Mouse (Mus musculus) myocyte (in vitro differentiated cells): ENCODE results near the gene Rims3.

Source experiments
- CEBPB ChIP-seq: IDR thresholded peaks from 2 replicates; pipeline ENCODE4 v1.6.1; 2011; ENCODE audit warnings: mild to moderate bottlenecking, moderate library complexity; ENCODE audit not compliant: poor library complexity, insufficient read depth, severe bottlenecking
- E2F4 ChIP-seq: IDR thresholded peaks from one replicate; pipeline ENCODE4 v1.6.1; 2011; ENCODE audit warnings: mild to moderate bottlenecking, control low read depth, moderate library complexity; ENCODE audit not compliant: insufficient read depth
- MAX ChIP-seq: IDR thresholded peaks from one replicate; pipeline ENCODE4 v1.6.1; 2011; ENCODE audit warnings: low read depth, mild to moderate bottlenecking, control low read depth
- POLR2A ChIP-seq: IDR thresholded peaks from one replicate; pipeline ENCODE4 v1.6.1; 2011; ENCODE audit warnings: low read depth, mild to moderate bottlenecking, control low read depth, moderate library complexity; ENCODE audit not compliant: insufficient read length
- POLR2AphosphoS2 ChIP-seq: IDR thresholded peaks from one replicate; pipeline ENCODE4 v1.6.1; 2011; ENCODE audit warnings: low read depth, control low read depth; ENCODE audit not compliant: insufficient read length
- SRF ChIP-seq: IDR thresholded peaks from one replicate; pipeline ENCODE4 v1.6.1; 2011; ENCODE audit warnings: low read depth; ENCODE audit not compliant: control insufficient read depth, insufficient read length
- TCF12 ChIP-seq: IDR thresholded peaks from one replicate; pipeline ENCODE4 v1.6.1; 2011; ENCODE audit warnings: mild to moderate bottlenecking, control low read depth; ENCODE audit not compliant: poor library complexity, insufficient read depth, severe bottlenecking
- USF1 ChIP-seq: IDR thresholded peaks from one replicate; pipeline ENCODE4 v1.6.1; 2011; ENCODE audit warnings: low read depth, mild to moderate bottlenecking, control low read depth, moderate library complexity

DNA sequence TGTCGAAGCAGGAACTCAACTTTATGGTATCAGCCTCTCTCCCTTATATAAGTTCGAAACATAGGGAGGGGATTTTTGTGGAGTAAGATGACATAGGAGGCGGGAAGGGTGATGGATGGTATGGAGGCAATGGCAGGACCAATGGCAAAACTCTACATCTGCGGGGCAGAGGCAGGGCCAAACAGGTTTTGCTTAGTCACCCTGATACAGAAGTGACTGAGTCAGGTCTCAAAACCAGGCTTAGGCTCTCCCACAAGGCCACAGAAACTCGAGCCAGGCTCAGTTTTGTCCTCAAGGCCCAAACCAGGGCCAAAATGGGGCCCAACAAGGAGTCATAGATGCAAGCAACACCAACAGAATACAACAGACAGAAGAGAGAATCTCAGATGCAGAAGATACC, 51.0 kb downstream of the Rims3 start:
- TF ChIP-seq MAX, result no peak
- TF ChIP-seq POLR2AphosphoS2, result no peak
- no peak for TF ChIP-seq POLR2A
- no peak for TF ChIP-seq E2F4
- TF ChIP-seq USF1, result no peak
- TF ChIP-seq CEBPB, result no peak
- TF ChIP-seq SRF, result no peak
- TF ChIP-seq TCF12, result no peak
